Mouse (Mus musculus): ENCODE results near the gene Saysd1.

GRCm38 (mm10) chr14:20178593-20178992 lies 40.3 kb upstream of the Saysd1 start:
- TF ChIP-seq GATA2 (IDR thresholded peaks at IDR 0.05; ENCODE audit: borderline replicate concordance, low read depth, low read length) (no peak), CTCF (IDR thresholded peaks at IDR 0.05; ENCODE audit: low read depth, low read length) (no peak), TAL1 (conservative IDR thresholded peaks at IDR 0.05; ENCODE audit: low read depth, low read length) (no peak), GATA1 (IDR thresholded peaks at IDR 0.05; ENCODE audit: borderline replicate concordance, low read length) (no peak), POLR2AphosphoS5 (IDR thresholded peaks at IDR 0.05; ENCODE audit: insufficient replicate concordance, low read depth, low read length) (no peak)

Measured in G1E (cell line).